Mouse (Mus musculus): ENCODE data around the gene Ipo11.
A peak's percentile ranks its signal among the peaks of the same experiment; 100 is the strongest.
"Not testable (repeated sequence)": the region's sequence is repeated elsewhere in the genome, so short reads cannot be mapped to it uniquely, and the experiment has no call there.

The Ipo11 gene

DNA sequence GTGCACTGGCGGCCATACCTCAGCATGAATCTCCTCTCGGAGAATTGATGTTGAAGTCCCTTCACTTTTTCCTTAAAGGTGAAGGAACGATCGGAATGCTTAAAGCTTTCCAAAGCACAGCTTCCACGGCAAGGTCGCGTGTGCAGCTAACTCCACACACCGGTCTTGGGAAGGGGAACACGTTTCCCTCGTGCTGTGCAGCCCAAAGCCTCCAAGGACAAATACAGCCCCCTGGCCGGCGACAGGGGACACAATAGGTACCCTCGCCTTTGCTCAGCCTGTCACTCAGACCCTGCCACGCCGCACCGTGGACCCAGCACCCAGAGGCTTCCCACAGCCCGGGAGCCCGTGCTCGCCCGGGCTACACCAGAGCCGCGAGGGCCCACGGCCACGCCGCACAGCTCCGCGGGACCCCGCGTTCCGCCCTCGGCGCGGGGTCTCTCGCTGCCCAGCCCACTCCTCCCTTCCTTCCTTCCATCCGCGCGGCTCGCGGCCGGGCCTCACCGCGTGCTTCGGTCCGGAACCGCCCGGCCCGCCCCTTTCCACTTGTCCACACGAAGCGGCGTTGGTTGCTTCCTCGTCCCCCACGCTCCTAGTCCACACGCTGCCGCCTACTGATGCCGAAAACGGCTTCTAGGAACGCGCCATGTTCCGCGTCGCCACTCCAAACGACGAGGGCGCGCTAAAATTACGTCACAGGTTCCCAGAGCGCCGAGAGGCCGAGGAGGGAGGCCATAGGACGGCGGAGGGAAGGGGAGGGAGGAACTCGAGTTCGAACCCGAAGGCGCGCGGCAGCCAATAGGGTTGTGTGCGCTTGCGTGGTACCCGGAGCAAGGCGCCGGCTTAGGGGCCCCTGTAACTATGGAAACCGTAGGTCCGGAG, at the start of gene Ipo11:
Gene Ipo11, minus strand, starts transcription at position 703 of the 882 bp plus-strand sequence.
- DNase-seq (ENCODE audit: low spot score), result peak; percentile 96

DNA sequence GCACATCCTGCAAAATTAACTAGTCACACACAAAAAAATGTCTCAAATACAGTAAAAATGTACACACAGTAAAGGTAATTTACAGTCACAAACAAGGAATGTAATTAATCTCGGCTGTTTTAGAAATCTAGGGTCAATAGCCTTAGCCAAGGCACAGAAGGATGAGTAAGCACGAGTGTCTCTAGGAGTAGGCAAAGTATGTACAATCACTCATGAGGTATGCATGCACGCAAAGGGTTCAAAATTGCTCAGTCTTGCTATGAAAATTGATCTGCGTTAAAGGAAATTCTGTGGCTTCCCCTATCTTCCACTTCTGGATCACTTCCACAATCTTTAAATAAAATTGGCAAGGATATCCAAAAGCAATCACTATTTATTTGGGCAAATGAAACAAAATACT, 24.7 kb upstream of the Ipo11 start:
- no peak for DNase-seq (ENCODE audit: low spot score)

DNA sequence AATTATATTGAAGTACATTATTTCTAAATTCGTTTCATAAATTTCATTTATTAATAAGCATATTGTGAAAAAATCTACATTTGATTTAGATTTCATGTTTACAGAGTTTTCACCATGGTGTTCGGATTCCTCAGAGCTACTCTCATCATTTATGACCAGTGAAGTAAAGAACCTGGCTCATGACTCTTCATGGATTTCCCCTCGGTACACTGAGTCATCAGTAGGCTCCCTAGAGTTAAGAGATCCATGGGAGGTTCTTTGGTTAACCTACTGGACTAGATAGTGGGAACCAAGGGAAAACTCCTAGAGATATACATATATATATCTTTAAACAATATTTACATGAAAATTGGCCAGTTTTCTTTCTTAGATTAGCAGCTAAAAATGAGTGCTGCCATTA, 23.8 kb upstream of the Ipo11 start:
- no peak for DNase-seq (ENCODE audit: low spot score)

DNA sequence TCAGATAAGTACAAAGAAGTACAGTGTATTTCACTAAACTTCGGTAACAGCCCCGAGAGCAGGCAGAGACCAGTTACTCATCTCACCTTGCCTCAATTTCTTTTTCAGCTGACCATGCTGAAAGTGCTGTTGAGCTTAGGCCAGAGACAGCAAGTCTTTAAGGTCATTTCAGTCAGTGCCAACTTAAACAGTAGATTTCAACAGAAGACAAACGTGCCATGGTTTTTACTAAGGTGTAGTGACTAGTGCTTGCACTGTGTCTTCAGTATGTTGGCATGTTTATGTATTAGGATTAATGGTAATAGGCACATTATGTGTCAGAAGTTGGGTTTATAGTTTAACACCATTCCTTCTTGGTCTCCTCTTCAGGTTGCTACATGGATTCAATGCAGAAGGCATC, 21.5 kb upstream of the Ipo11 start:
- DNase-seq (ENCODE audit: low spot score), result no peak

DNA sequence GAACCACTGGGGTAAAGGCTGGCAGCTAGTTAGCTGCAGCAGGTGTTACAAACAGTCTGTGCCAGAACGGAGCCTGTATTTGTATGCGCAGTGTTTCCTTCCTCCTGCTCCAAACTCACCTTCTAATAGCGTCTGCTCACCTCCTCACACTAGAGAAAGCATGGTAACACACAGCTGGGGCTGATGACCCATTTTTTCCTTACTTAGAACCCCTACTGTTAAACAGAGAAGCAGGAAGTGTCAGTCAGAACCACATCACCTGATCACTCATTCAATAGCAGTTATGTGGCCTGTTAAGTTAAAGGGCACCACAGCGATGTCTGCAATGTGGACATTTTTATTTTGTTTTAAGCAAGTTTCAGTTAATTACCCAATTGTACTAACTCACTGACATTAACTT, 20.8 kb upstream of the Ipo11 start:
- no peak for DNase-seq (ENCODE audit: low spot score)

DNA sequence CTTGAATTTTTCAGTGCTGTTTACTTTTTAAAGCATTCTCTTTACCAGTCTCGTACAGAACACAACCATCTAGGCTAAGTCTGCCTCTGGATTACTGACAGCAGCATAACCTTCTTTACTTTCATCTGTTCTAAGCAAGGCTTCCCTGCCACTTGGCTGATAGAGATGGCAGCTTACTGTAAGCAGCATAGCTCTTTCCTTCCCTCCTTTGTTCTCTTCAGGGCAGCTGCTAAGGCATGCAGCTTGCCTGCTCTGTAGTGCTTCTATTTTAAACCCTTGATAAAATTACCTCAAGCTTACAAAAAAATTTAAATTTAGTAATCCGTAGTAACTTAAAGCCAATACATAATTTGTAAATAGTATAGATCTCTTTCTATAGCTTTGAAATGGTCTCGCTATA, 18.1 kb upstream of the Ipo11 start:
- DNase-seq (ENCODE audit: low spot score), result no peak

DNA sequence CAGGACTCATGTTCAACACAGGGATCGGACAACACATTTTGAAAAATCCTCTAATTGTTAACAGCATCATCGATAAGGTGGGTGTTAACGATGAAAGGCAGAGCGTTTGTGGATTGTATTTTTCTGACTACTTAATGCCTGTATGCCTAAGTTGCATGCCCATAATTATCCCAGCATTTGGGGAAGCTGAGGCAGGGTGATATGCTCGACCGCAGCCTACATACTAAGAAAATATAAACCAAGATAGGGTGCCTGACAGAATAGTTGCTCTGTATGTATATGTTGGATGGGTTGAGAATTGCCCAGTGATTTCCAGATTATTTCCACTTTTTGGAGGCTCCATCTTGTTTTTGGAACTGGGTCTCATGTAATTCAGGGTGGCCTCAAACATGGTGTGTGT, 10.8 kb upstream of the Ipo11 start:
- no peak for DNase-seq (ENCODE audit: low spot score)

DNA sequence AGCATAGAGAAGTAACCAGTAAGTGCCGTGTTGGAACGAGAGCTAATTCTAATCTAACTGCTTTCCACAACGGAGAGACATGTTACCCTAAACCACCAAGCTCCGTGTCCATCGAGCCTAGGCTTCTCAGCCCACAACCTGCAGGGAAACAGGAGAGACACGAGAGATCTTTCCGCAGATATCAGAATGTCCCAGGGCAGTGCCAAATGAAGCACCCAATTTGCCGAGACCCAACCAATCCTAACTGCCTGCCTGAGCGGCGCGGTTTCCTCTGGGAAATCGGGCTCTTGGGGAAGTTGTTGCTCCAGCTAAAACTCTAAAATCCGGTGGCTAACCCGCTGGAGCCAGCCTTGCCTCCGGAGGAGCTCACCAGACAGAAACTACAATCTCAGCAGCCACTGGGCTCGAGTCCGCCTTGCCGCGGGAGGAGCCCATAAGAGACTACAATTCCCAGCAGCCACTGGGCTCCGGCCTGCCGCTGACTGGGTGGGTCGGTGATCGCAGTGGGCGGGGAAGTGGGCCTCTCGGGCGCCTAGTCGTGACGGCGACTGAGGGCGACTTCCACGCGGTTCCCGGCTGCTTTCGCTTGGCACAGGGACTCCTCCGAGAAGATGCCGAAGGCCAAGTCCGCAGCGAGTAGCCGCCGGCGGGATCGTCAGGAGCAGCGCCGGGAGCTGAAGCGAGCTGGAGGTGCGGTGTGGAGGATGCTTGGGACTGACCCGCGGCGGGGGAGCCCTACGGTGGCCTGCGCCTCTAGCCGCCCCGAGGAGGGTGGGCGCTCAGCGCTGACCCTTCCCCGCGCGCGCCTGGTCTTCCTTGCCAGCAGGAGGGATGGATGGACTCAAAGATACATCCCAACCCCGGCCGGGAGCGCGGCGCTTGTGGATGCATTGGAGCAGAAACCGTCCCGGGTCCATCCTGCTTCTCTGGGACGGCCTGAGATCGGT, 10.1 kb upstream of the Ipo11 start, which contains the start of gene Dimt1:
Gene Dimt1, plus strand, starts transcription at position 534 of the 947 bp plus-strand sequence.
- peak; percentile 96 for DNase-seq (ENCODE audit: low spot score)

DNA sequence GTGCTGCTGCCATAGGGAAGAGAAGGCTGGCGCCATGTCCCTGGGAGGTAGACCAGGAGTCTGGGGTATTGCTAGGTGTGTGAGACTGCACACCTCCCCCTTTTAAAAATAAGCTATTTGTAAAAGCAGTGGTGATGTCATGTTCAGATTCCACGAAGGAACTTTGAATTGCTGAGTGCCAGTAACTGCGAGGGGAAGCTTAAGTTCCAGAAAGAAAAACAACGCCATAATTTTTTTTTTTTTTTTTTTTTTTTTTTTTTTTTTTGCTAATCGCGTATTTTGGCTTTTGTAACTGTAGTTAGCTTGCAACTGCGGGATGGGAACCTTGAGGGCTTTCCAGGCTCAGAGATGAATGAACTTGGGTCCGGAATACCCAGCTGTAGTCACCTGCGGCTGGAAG, 8.8 kb upstream of the Ipo11 start:
- no peak for DNase-seq (ENCODE audit: low spot score)

DNA sequence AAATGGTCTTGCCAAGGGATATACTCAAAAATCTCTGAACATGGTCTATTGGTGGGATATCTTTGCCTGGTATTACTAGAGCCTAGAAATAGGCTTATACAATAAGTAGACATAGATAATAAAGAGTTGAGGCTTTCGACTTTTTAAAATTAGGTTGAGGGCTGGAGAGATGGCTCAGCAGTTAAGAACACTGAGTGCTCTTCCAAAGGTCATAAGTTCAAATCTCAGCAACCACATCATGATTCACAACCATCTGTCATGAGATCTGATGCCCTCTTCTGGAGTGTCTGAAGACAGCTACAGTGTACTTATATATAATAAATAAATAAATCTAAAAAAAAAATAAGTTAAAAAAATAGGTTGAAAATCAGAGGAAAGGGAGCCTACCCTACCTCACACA, 6.0 kb upstream of the Ipo11 start:
- DNase-seq (ENCODE audit: low spot score), result no peak

DNA sequence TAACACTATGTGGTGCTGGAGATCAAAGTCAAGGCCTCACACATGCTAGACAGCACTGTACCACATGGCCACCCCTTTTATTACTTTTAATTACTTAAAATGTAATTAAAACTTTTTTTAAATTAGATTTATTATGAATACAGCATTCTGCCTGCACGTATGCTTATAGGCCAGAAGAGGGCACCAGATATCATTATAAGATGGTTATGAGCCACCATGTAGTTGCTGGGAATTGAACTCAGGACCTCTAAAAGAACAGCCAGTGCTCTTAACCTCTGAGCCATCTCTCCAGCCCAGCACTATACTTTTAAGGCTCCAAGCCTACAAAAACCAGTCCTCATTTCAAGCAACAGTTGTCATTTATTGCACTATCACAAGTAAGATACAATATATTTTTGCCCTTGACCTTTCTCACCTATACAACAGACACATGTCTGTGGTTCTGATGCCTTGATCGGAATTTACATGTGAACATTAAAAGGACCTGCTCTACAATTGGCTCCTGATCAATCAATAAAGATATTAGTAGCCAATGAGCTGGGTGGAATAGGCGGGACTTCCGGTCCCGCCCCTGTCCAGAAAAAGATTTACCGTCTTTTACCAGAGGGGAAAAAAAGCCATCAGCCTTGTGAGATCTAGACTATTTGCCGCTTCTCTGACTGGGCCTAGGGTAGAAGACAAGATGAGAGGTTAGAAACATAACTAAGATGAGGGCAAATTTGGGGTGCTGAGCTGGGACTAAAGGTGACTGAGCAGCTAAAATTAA, 4.6 kb upstream of the Ipo11 start:
- peak; percentile 69 for DNase-seq (ENCODE audit: low spot score)

DNA sequence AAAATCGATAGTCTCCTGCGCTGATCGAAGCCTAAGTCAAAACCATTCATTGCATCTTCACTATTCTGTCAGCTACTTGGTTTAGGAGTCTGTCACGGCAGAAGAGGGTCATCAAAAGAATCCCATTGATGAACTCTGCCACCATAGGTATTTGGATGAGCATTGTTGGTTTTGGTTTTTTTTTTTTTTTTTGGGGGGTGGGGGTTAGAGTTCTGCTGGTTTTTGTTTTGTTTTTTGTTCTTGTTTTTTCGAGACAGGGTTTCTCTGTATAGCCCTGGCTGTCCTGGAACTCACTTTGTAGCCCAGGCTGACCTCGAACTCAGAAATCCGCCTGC, 347 bp upstream of the Ipo11 start:
- no peak for DNase-seq (ENCODE audit: low spot score)

DNA sequence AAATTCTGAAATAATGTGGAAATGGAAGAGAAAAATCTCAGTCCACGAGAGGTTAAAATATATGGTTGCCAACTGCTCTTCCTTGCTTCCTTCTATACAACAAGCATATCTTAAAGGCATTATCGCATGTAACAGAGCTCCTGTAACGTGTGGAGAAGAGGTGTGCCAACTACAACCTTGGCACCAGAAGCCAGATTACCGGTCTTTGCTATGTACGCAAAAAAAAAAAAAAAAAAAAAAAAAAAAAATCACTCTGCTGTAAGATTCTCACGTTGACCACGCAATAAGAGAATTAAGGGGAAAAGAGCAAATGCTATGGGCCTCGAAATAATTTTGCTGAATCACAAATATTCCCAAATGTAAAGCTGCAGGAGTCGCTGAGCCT, 895 bp downstream of the Ipo11 start:
- DNase-seq (ENCODE audit: low spot score), result peak; percentile 11

DNA sequence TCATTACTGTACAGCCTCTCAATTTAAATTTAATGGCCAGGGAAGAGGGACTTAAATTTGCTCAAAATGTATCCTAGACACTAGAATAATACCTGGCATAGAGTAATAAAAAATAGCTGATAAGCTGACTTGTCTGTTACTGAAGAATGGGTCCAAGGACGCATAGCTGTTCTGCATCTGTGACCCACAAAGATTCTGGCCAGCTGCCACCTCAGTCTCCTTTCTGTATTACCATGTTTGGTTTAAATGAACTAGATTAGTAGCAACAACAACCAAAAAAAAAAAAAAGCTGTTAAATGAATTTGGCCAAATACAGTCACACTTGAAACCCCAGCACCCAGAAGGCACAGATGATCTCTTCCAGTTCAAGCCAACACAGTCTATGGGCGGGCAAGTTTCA, 7.6 kb downstream of the Ipo11 start:
- DNase-seq (ENCODE audit: low spot score), result no peak

DNA sequence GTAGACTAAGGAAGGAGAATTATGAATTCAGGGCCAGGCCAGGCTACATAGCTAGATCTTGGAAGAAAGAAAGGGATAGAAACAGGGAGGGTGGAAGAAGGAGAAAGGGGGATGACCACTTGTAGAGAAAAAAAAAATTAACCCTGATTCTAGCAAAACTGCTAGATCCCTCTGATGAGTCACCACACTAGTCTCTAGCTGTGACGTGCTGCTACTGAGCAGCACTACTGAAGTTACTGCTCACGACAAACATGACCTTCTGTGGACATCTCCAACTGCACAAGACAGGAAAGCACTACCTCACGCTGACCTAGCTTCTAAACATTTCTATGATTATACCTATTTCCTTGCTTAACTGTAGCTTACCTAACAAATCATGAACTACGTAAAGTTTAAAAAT, 8.5 kb downstream of the Ipo11 start:
- no peak for DNase-seq (ENCODE audit: low spot score)

DNA sequence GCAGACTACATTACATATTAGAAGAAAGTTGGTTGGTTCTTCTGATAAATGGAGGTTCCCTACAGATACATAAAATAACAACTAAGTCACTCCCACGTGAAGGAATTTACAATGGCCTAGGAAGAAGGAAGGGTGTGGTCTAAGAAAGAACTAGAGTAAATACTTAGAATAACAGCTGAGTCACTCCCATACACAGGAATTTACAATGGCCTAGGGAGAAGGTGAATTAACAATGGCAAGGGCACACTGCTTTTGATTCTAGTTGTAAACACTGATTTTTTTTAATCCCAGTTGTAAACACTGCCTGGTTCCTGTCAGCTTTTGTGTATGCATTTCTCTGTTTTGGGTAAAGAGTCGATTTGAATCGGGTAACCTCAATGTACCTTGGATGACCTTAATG, 10.8 kb downstream of the Ipo11 start:
- DNase-seq (ENCODE audit: low spot score), result not testable (repeated sequence)

DNA sequence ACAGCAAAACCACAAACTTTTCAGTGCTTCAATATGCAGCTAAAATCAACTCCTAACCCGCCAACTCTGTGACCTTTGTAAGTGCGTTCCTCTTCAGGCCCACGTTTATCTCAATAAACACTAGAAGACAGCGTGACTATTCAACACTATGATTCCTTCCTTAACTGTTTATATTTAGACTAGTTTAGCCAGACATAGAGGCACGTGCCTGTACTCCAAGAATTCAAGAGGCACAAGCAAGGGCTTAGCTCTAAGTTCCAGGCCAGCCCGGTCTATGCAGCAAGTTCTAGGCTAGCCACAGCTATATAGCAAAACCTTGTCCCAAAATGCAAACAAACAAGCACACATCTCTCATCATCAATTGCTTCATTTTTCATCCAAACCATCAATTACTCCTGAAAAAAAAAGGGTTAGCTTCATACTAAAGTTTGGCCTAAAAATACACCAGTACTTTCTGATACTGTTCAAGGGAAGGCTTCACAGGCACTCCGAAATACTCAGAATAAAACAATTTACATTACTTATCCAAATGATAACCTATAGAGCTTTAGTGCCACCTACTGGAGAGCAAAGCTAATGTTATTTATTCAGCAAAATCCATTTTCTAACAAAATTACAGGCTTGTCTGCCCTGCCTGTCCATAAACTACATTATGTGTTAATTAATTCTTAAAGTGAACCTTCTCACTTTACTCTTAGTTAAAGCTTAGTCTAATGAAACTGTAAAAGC, 18.3 kb downstream of the Ipo11 start:
- DNase-seq (ENCODE audit: low spot score), result peak; percentile 69

DNA sequence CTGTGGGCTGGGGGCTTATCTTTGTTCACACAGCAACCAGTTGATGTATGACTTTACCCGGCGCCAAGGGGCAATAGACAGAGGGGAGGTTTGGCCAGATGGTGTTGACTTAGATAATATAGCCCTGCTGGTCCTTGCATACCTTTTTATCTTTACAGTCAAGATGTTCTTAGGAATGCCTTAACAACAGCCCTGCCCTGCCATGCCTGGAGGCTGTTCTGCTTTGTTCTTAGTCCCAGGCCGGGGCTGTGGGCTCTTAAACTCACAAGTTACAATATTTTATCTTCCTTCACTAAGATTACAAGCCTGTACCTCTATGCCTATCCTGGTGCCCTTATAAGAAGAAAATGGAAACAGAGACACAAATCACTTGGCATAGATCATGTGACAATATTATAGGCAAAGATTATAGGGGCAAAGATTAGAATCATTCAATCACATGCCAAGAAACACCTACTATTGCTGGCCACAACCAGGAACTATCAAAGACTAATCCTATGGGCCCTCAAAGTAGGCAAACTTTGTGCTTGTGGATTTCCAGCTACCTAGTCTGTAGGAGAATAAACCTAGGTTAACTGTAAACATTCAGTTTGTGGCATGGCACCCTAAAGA, 23.5 kb downstream of the Ipo11 start:
- no peak for DNase-seq (ENCODE audit: low spot score)

DNA sequence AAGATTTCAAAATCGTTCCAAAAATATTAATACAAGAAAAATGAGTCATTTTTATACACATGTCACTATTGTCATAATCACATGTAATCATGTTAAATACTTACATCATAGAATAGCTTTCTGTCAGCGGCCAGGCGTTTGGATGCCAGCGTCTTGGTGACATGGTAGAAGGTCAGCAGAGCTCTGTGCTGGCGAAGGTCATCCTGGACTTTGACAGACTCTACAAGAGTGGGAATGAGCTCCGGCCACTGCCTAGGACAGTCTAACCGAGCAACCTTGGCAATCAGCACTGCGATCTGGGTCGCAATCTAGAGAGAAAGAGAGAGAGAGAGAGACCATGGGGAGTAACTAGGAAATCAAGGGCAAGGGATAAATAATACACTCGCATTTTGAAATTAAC, 26.7 kb downstream of the Ipo11 start:
- DNase-seq (ENCODE audit: low spot score), result no peak

DNA sequence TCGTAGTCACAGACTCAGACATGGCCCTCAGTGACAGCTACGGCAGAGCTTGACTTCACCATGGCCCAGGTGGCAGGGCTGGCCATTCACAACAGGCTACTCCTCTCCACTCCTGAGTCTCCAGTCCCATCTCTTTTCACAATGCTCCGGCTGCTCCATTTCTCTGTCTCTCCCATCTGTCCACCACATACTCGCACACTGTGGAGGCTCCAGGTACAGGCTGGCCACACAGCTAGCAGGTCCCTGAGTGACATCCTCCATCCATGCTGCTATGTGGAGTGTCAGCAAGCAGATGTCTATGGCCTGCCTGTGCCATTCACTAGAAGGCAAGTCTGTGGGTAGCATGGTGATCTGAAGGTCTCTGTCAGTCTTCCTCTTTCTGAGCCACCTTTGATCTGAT, 29.5 kb downstream of the Ipo11 start:
- no peak for DNase-seq (ENCODE audit: low spot score)

DNA sequence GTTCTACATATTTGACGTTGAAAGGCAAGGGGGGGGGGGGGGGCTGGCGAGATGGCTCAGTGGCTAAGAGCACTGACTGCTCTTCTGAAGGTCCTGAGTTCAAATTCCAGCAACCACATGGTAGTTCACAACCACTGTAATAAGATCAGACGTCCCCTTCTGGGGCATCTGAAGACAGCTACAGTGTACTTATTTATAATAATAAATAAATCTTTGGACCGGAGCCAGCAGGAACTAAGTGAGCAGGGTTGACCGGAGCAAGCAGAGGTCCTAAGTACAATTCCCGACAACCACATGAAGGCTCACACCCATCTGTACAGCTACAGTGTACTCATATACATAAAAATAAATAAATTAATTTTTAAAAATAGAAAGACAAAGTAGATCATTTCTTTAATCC, 31.6 kb downstream of the Ipo11 start:
- not testable (repeated sequence) for DNase-seq (ENCODE audit: low spot score)
